Mouse (Mus musculus) kidney, postnatal 0 days (tissue): ENCODE data around the gene Zfyve19. TPM values are rescaled to one million over a fixed set of nuclear protein-coding genes. Genes with fewer than 3 reads are reported as not detected.

Experiments used
- ATAC-seq: fragments of 200-750 bp; cut with Nextera tagmentation; replicated peaks from 2 replicates; pipeline ENCODE4 v1.8.0; 2017; ENCODE audit warnings: low read depth, moderate number of reproducible peaks, moderate TSS enrichment, moderate library complexity; ENCODE audit not compliant: low FRiP score
- DNase-seq: peaks from one replicate; pipeline ENCODE4 v3.0.0-alpha.2; 2016; ENCODE audit warnings: low spot score
- H3K27ac ChIP-seq: fragments of 300-500 bp; sonication (generic); 2 replicates; pipeline ENCODE4 v1.5.1; 2014; ENCODE audit warnings: mild to moderate bottlenecking
- H3K27me3 ChIP-seq: fragments of 300-500 bp; sonication (generic); 2 replicates; pipeline ENCODE4 v1.6.1; 2014; ENCODE audit warnings: low read length, mixed read lengths; ENCODE audit not compliant: insufficient read depth
- H3K36me3 ChIP-seq: fragments of 300-500 bp; sonication (generic); 2 replicates; pipeline ENCODE4 v1.6.1; 2014; ENCODE audit warnings: low read length, mixed read lengths; ENCODE audit not compliant: insufficient read depth
- H3K4me1 ChIP-seq: fragments of 300-500 bp; sonication (generic); replicated peaks from 2 replicates; pipeline ENCODE4 v1.6.1; 2014; ENCODE audit warnings: antibody characterized with exemption, low read length, mixed read lengths; ENCODE audit not compliant: insufficient read depth
- H3K4me2 ChIP-seq: fragments of 300-500 bp; sonication (generic); 2 replicates; pipeline ENCODE4 v1.6.1; 2014; ENCODE audit warnings: mild to moderate bottlenecking, low read length, moderate library complexity, mixed read lengths
- H3K4me3 ChIP-seq: fragments of 300-500 bp; sonication (generic); replicated peaks from 2 replicates; pipeline ENCODE4 v1.5.1; 2014; ENCODE audit warnings: low read depth, low read length
- H3K9ac ChIP-seq: fragments of 300-500 bp; sonication (generic); 2 replicates; pipeline ENCODE4 v1.6.1; 2014; ENCODE audit warnings: low read depth, low read length
- H3K9me3 ChIP-seq: fragments of 300-500 bp; sonication (generic); replicated peaks from 2 replicates; pipeline ENCODE4 v1.6.1; 2016; ENCODE audit warnings: low read length, inconsistent platforms, mixed read lengths
- CTCF ChIP-seq: IDR thresholded peaks from 2 replicates; pipeline ENCODE4 v1.5.1; 2016; ENCODE audit warnings: antibody characterized with exemption, low read depth, mild to moderate bottlenecking, moderate library complexity
- WGBS: fragments of 180-500 bp; shearing (Covaris S2); extraction: QIAGEN DNeasy Blood & Tissue Kit; methylation state at CpG from one replicate; pipeline ENCODE4 v1.1.7; 2014; 5-methylcytosine and 5-hydroxymethylcytosine counted together
- polyA plus RNA-seq: library from polyadenylated mRNA; unstranded; fragments of >200 nt; fragmentation: Nextera tagmentation; extraction: Ambion mirVana; gene quantifications from 2 replicates; pipeline ENCODE4 v1.2.1, GENCODE M21; 2015

Gene Zfyve19
- polyA plus RNA-seq, 1 experiment from 2014 or later = 44.0 TPM

GRCm38 (mm10) chr2:119237210-119237870 is 28.9 kb downstream of the Zfyve19 start, which contains the start of gene Spint1:
Spint1 (plus strand) TSS chr2:119237362.
- ATAC-seq (peak; percentile 68), DNase-seq (peak; percentile 16)
- H3K4me3 ChIP-seq = peak within 1 kb of the TSS; percentile 57
- H3K9ac ChIP-seq = peak within 1 kb of the TSS; percentile 74
- H3K9me3 ChIP-seq = no peaks in the 10 kb centered on the region
- under 1% methylated on average over 64 of the region's 73 CpGs for WGBS
- peaks cover 6% of the 10 kb centered on the region; the same call in 1 of the 2 replicates for H3K4me1 ChIP-seq
- H3K36me3 ChIP-seq = no peaks in the 10 kb centered on the region
- H3K4me2 ChIP-seq = peak within 1 kb of the TSS; percentile 83
- H3K27ac ChIP-seq = peak within 1 kb of the TSS; percentile 87
- peaks cover 18% of the 10 kb centered on the region for H3K27me3 ChIP-seq
- no peak for TF ChIP-seq CTCF

DNA sequence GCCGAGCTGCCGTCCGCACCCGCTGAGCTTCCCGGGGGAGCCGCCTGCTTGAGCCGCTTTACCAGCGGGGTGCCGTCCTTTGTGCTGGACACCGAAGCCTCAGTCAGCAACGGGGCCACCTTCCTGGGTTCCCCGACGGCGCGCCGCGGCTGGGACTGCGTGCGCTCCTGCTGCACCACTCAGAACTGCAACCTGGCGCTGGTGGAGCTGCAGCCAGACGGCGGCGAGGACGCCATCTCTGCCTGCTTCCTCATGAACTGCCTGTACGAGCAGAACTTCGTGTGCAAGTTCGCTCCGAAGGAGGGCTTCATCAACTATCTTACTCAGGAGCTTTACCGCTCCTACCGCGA is 29.4 kb downstream of the Zfyve19 start:
- ATAC-seq (no peak), DNase-seq (peak; percentile 9)
- WGBS = 2% methylated on average over 31 of the region's 31 CpGs

GRCm38 (mm10) chr2:119238671-119239070 is 30.3 kb downstream of the Zfyve19 start:
- peak; percentile 33 for ATAC-seq
- peak overlapping the region; percentile 87; the same call in 1 of the 2 replicates for H3K27ac ChIP-seq
- peak overlapping the region; percentile 74; the same call in 1 of the 2 replicates for H3K9ac ChIP-seq
- H3K9me3 ChIP-seq = no peaks in the 10 kb centered on the region
- peak overlapping the region; percentile 83 for H3K4me2 ChIP-seq
- peak overlapping the region; percentile 57; the same call in 1 of the 2 replicates for H3K4me3 ChIP-seq
- H3K4me1 ChIP-seq = peaks cover 6% of the 10 kb centered on the region; the same call in 1 of the 2 replicates
- no peak for TF ChIP-seq CTCF
- WGBS = 80% methylated on average over 2 of the region's 2 CpGs
- H3K36me3 ChIP-seq = no peaks in the 10 kb centered on the region
- no peak for DNase-seq
- H3K27me3 ChIP-seq = peaks cover 18% of the 10 kb centered on the region

More for the DNA sequence above, 29.4 kb downstream of the Zfyve19 start:
- Histone ChIP-seq H3K9ac (peak overlapping the region; percentile 74), H3K27ac (peak overlapping the region; percentile 87), H3K9me3 (no peaks in the 10 kb centered on the region), H3K4me2 (peak overlapping the region; percentile 83), H3K27me3 (peaks cover 18% of the 10 kb centered on the region), H3K36me3 (no peaks in the 10 kb centered on the region), H3K4me1 (peaks cover 6% of the 10 kb centered on the region; the same call in 1 of the 2 replicates), H3K4me3 (peak overlapping the region; percentile 57)
- TF ChIP-seq CTCF = no peak

GRCm38 (mm10) chr2:119240075-119240818 is 31.8 kb downstream of the Zfyve19 start:
- Histone ChIP-seq H3K9me3 (no peaks in the 10 kb centered on the region), H3K4me2 (peak overlapping the region; percentile 0; the same call in 1 of the 2 replicates), H3K27me3 (peaks cover 18% of the 10 kb centered on the region), H3K9ac (no peak overlapping the region), H3K36me3 (no peaks in the 10 kb centered on the region), H3K4me1 (peaks cover 6% of the 10 kb centered on the region; the same call in 1 of the 2 replicates), H3K27ac (no peak overlapping the region), H3K4me3 (no peak overlapping the region)
- 59% methylated on average over 4 of the region's 4 CpGs for WGBS
- DNase-seq (no peak), ATAC-seq (no peak)
- no peak for TF ChIP-seq CTCF

DNA sequence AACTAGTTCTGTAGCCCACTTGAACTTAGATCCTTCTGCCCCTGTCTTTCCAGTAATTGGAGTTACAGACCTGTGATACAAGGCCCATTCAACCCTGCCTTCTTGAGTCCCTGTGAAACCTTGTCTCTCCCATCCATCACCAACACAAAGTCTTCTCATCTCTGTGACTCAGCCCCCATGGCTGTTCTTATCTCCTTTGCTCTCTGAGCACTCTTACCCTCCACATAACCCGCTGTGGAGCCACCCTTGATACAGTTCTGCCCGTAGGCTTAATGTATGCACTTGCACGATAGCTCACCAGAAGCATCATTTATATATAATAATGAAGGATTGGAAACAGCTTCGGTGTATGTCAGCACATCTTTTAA is 32.4 kb downstream of the Zfyve19 start:
- 0 out of 2 replicates have a peak overlapping the region, but pooled peaks have one; percentile 8 for H3K9ac ChIP-seq
- 92% methylated on average over 4 of the region's 4 CpGs for WGBS

GRCm38 (mm10) chr2:119242548-119242947 is 34.1 kb downstream of the Zfyve19 start:
- Histone ChIP-seq H3K4me3 (no peak overlapping the region), H3K9ac (no peak overlapping the region), H3K4me1 (no peaks in the 10 kb centered on the region; the same call in 1 of the 2 replicates), H3K27ac (peak overlapping the region; percentile 50; the same call in 1 of the 2 replicates), H3K36me3 (no peaks in the 10 kb centered on the region), H3K9me3 (no peaks in the 10 kb centered on the region), H3K4me2 (no peak overlapping the region), H3K27me3 (0 out of 2 replicates have a peak, but pooled peaks cover 7% of the 10 kb centered on the region)
- ATAC-seq (peak; percentile 87), DNase-seq (peak; percentile 22)
- 48% methylated on average over 9 of the region's 9 CpGs for WGBS
- TF ChIP-seq CTCF = no peak

More for the DNA sequence above, 32.4 kb downstream of the Zfyve19 start:
- ATAC-seq (no peak), DNase-seq (no peak)
- H3K4me1 ChIP-seq = peaks cover 6% of the 10 kb centered on the region; the same call in 1 of the 2 replicates
- H3K36me3 ChIP-seq = no peaks in the 10 kb centered on the region
- H3K27ac ChIP-seq = no peak overlapping the region
- no peak overlapping the region for H3K4me3 ChIP-seq
- H3K9me3 ChIP-seq = no peaks in the 10 kb centered on the region
- no peak for TF ChIP-seq CTCF
- no peak overlapping the region for H3K4me2 ChIP-seq
- peaks cover 18% of the 10 kb centered on the region for H3K27me3 ChIP-seq
